Mouse (Mus musculus) liver, embryonic 12.5 days (tissue): ENCODE measurements at regions not wholly inside any gene's neighbourhood (a gene's known extent, or its start where the extent isn't known, plus 50 kb on each side); places are given as distances from the start of the nearest gene placed in this dataset.

Source experiments
- ATAC-seq: fragments of 200-750 bp; cut with Nextera tagmentation; 2 replicates; pipeline ENCODE4 v1.8.0; 2017; ENCODE audit warnings: moderate number of reproducible peaks, mild to moderate bottlenecking, moderate library complexity
- H3K27ac ChIP-seq: fragments of 300-500 bp; sonication (generic); 2 replicates; pipeline ENCODE4 v1.5.1; 2016; ENCODE audit warnings: mild to moderate bottlenecking
- H3K27me3 ChIP-seq: fragments of 300-500 bp; sonication (generic); replicated peaks from 2 replicates; pipeline ENCODE4 v1.6.1; 2016; ENCODE audit warnings: mild to moderate bottlenecking, moderate library complexity
- H3K36me3 ChIP-seq: fragments of 300-500 bp; sonication (generic); 2 replicates; pipeline ENCODE4 v1.6.1; 2016; ENCODE audit warnings: mild to moderate bottlenecking, moderate library complexity
- H3K4me1 ChIP-seq: fragments of 300-500 bp; sonication (generic); 2 replicates; pipeline ENCODE4 v1.6.1; 2016
- H3K4me2 ChIP-seq: fragments of 300-500 bp; sonication (generic); 2 replicates; pipeline ENCODE4 v1.6.1; 2016; ENCODE audit warnings: mild to moderate bottlenecking, moderate library complexity
- H3K4me3 ChIP-seq: fragments of 300-500 bp; sonication (generic); 2 replicates; pipeline ENCODE4 v1.5.1; 2016; ENCODE audit warnings: mild to moderate bottlenecking, moderate library complexity
- H3K9ac ChIP-seq: fragments of 300-500 bp; sonication (generic); 2 replicates; pipeline ENCODE4 v1.6.1; 2016; ENCODE audit warnings: mild to moderate bottlenecking, moderate library complexity
- H3K9me3 ChIP-seq: fragments of 300-500 bp; sonication (generic); replicated peaks from 2 replicates; pipeline ENCODE4 v1.6.1; 2016; ENCODE audit warnings: mild to moderate bottlenecking, moderate library complexity
- whole genome bisulfite sequencing: fragments of 180-500 bp; shearing (Covaris S2); methylation state at CpG from one replicate; pipeline ENCODE4 v1.1.7; 2016; ENCODE audit not compliant: insufficient replicate concordance; 5-methylcytosine and 5-hydroxymethylcytosine counted together

GRCm38 (mm10) chr7:83201768-83202493 is 334.8 kb downstream of the Mex3b start:
- H3K4me2 ChIP-seq, result 0 out of 2 replicates have a peak overlapping the region, but pooled peaks have one; percentile 15
- no peak overlapping the region for H3K9ac ChIP-seq
- no peak overlapping the region for H3K27ac ChIP-seq
- no peaks in the 10 kb centered on the region for H3K9me3 ChIP-seq
- no peak for ATAC-seq
- no peaks in the 10 kb centered on the region; the same call in 1 of the 2 replicates for H3K27me3 ChIP-seq
- no peak overlapping the region for H3K4me3 ChIP-seq
- WGBS, result 34% methylated on average over 11 of the region's 11 CpGs
- H3K4me1 ChIP-seq, result no peaks in the 10 kb centered on the region
- no peaks in the 10 kb centered on the region for H3K36me3 ChIP-seq

- Histone ChIP-seq H3K4me1 (no peaks in the 10 kb centered on the region), H3K4me3 (no peak overlapping the region), H3K27ac (no peak overlapping the region), H3K27me3 (no peaks in the 10 kb centered on the region; the same call in 1 of the 2 replicates), H3K4me2 (no peak overlapping the region), H3K9me3 (no peaks in the 10 kb centered on the region), H3K9ac (no peak overlapping the region), H3K36me3 (no peaks in the 10 kb centered on the region)
- 60% methylated on average over 10 of the region's 10 CpGs for WGBS
- ATAC-seq, result no peak
These were observed 336.3 kb downstream of the Mex3b start for GRCm38 (mm10) chr7:83203311-83204012.

- no peak overlapping the region for H3K9ac ChIP-seq
- no peaks in the 10 kb centered on the region for H3K9me3 ChIP-seq
- no peak overlapping the region for H3K4me2 ChIP-seq
- no peaks in the 10 kb centered on the region for H3K36me3 ChIP-seq
- no peak overlapping the region for H3K27ac ChIP-seq
- H3K4me3 ChIP-seq, result no peak overlapping the region
- WGBS, result 45% methylated on average over 4 of the region's 4 CpGs
- H3K27me3 ChIP-seq, result no peaks in the 10 kb centered on the region; the same call in 1 of the 2 replicates
- no peaks in the 10 kb centered on the region for H3K4me1 ChIP-seq
- no peak for ATAC-seq
These were observed 336.9 kb downstream of the Mex3b start for GRCm38 (mm10) chr7:83204013-83204365.

- no peak overlapping the region for H3K9ac ChIP-seq
- no peaks in the 10 kb centered on the region; the same call in 1 of the 2 replicates for H3K27me3 ChIP-seq
- no peaks in the 10 kb centered on the region for H3K36me3 ChIP-seq
- H3K4me3 ChIP-seq, result no peak overlapping the region
- ATAC-seq, result no peak
- 52% methylated on average over 8 of the region's 8 CpGs for whole genome bisulfite sequencing
- H3K27ac ChIP-seq, result no peak overlapping the region
- no peaks in the 10 kb centered on the region for H3K4me1 ChIP-seq
- no peak overlapping the region for H3K4me2 ChIP-seq
- no peaks in the 10 kb centered on the region for H3K9me3 ChIP-seq
These were observed 337.6 kb downstream of the Mex3b start for GRCm38 (mm10) chr7:83204701-83205100.

GRCm38 (mm10) chr7:83206999-83207398 is 339.9 kb downstream of the Mex3b start:
- Histone ChIP-seq H3K36me3 (no peaks in the 10 kb centered on the region), H3K4me2 (no peak overlapping the region), H3K9me3 (no peaks in the 10 kb centered on the region), H3K27ac (no peak overlapping the region), H3K9ac (no peak overlapping the region), H3K4me3 (no peak overlapping the region), H3K27me3 (no peaks in the 10 kb centered on the region; the same call in 1 of the 2 replicates), H3K4me1 (no peaks in the 10 kb centered on the region)
- ATAC-seq, result no peak
- 40% methylated on average over 2 of the region's 2 CpGs for WGBS

GRCm38 (mm10) chr7:83211611-83212010 is 344.5 kb downstream of the Mex3b start:
- H3K36me3 ChIP-seq, result no peaks in the 10 kb centered on the region
- no peak overlapping the region for H3K4me2 ChIP-seq
- H3K9ac ChIP-seq, result no peak overlapping the region
- ATAC-seq, result no peak
- no peak overlapping the region for H3K27ac ChIP-seq
- H3K4me1 ChIP-seq, result no peaks in the 10 kb centered on the region
- WGBS, result 61% methylated on average over 6 of the region's 6 CpGs
- no peaks in the 10 kb centered on the region for H3K9me3 ChIP-seq
- H3K27me3 ChIP-seq, result no peaks in the 10 kb centered on the region
- no peak overlapping the region for H3K4me3 ChIP-seq

GRCm38 (mm10) chr7:83222029-83222722 is 355.0 kb downstream of the Mex3b start:
- Histone ChIP-seq H3K9ac (no peak overlapping the region), H3K36me3 (no peaks in the 10 kb centered on the region), H3K27ac (no peak overlapping the region), H3K4me3 (no peak overlapping the region), H3K9me3 (no peaks in the 10 kb centered on the region), H3K27me3 (no peaks in the 10 kb centered on the region), H3K4me1 (no peaks in the 10 kb centered on the region), H3K4me2 (no peak overlapping the region)
- WGBS, result 63% methylated on average over 3 of the region's 3 CpGs
- no peak for ATAC-seq

- no peak for ATAC-seq
- no peaks in the 10 kb centered on the region for H3K4me1 ChIP-seq
- 65% methylated on average over 7 of the region's 7 CpGs for WGBS
These were observed 357.2 kb upstream of the Tmc3 start for GRCm38 (mm10) chr7:83227262-83228108.

GRCm38 (mm10) chr7:83230496-83231325 is 354.0 kb upstream of the Tmc3 start:
- no peak overlapping the region for H3K4me2 ChIP-seq
- no peak for ATAC-seq
- no peaks in the 10 kb centered on the region for H3K4me1 ChIP-seq
- H3K9ac ChIP-seq, result no peak overlapping the region
- H3K36me3 ChIP-seq, result no peaks in the 10 kb centered on the region
- no peak overlapping the region for H3K27ac ChIP-seq
- H3K4me3 ChIP-seq, result no peak overlapping the region
- WGBS, result 66% methylated on average over 3 of the region's 3 CpGs
- H3K9me3 ChIP-seq, result peaks cover 4% of the 10 kb centered on the region; the same call in 1 of the 2 replicates
- no peaks in the 10 kb centered on the region for H3K27me3 ChIP-seq

More at GRCm38 (mm10) chr7:83227262-83228108, 357.2 kb upstream of the Tmc3 start:
- Histone ChIP-seq H3K9ac (no peak overlapping the region), H3K36me3 (no peaks in the 10 kb centered on the region), H3K27me3 (no peaks in the 10 kb centered on the region), H3K4me2 (no peak overlapping the region), H3K27ac (no peak overlapping the region), H3K4me3 (no peak overlapping the region), H3K9me3 (peaks cover 4% of the 10 kb centered on the region; the same call in 1 of the 2 replicates)

GRCm38 (mm10) chr7:83235659-83236058 is 349.1 kb upstream of the Tmc3 start:
- Histone ChIP-seq H3K9me3 (no peaks in the 10 kb centered on the region), H3K4me3 (no peak overlapping the region), H3K4me1 (no peaks in the 10 kb centered on the region), H3K9ac (no peak overlapping the region), H3K4me2 (no peak overlapping the region), H3K27ac (no peak overlapping the region), H3K27me3 (no peaks in the 10 kb centered on the region), H3K36me3 (no peaks in the 10 kb centered on the region)
- ATAC-seq, result no peak
- 70% methylated on average over 3 of the region's 3 CpGs for WGBS

GRCm38 (mm10) chr7:83237336-83237735 is 347.4 kb upstream of the Tmc3 start:
- ATAC-seq, result no peak
- 65% methylated on average over 3 of the region's 3 CpGs for WGBS
- Histone ChIP-seq H3K36me3 (no peaks in the 10 kb centered on the region), H3K4me1 (no peaks in the 10 kb centered on the region), H3K9ac (no peak overlapping the region), H3K4me2 (no peak overlapping the region), H3K4me3 (no peak overlapping the region), H3K27ac (no peak overlapping the region), H3K27me3 (no peaks in the 10 kb centered on the region), H3K9me3 (no peaks in the 10 kb centered on the region)
